Mouse (Mus musculus) kidney, adult 2 months (tissue): ENCODE results near the gene Rras2.

Experiments used
- CTCF ChIP-seq: fragments of 200-500 bp; conservative IDR thresholded peaks from 2 replicates; pipeline ENCODE4 v1.5.1; 2011; ENCODE audit warnings: low read depth, mild to moderate bottlenecking, control low read depth, low read length, moderate library complexity, mixed read lengths; ENCODE audit not compliant: insufficient read depth, insufficient read length
- POLR2A ChIP-seq: fragments of 200-500 bp; IDR thresholded peaks from one replicate; pipeline ENCODE4 v1.6.1; 2011; ENCODE audit warnings: low read depth, low read length, control low read depth

DNA sequence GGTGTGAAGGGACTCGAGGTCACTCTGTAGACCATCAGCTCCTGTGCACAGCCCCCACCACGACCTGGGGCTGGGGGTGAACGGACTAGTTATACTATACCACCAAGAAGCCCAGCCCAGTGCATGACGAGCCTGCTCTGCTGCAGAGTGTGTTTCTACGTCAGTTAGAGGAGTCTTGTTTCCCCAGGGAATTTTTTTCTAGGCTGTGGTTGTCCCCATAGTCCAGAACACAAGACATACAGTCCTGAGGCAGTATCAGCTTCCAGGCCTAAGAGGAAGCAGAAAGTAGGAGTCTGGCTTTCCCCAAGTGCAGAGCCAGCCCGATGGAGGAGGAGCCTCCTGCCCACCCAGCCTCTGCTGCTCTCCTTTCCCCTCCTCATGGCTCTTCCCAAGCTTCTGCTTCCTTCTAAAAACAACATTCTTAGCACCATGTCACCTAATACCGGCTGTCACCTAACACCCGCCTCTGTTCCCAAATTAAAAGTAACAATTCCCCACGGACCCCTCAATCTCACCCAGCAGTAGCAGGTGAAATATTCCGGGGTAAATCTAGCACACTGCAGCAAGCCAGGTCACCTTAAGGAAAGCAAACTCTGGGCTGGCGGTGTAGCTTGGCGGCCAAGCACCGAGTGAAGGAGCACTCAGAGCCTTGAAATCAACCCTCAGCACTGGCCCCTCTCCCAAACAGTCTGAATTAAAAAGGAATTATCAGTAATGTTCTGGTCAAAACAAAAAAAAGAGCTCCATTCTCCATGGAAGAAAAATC is 45.5 kb downstream of the Rras2 start:
- TF ChIP-seq POLR2A = no peak
- TF ChIP-seq CTCF = no peak
